ENCODE assay signal across 36 mouse cellular contexts in genomic region chr11:109689539-109689938, GRCm38 (mm10). TPM values are rescaled to one million over a fixed set of nuclear protein-coding genes. Genes with fewer than 3 reads are reported as not detected.
"Had no signal": no experiment of that assay in that cellular context is flagged by ENCODE, and none has a peak within 500 bp of the region (broad histone marks: within the 10 kb centered on the region; RNA-seq: fewer than 3 reads in every experiment).

No protein-coding gene starts in this region.

- H3K27ac ChIP-seq: heart, embryonic 10.5 days; heart, embryonic 13.5 days; heart, embryonic 15.5 days; hindbrain, embryonic 10.5 days; hindbrain, embryonic 12.5 days; hindbrain, embryonic 13.5 days; hindbrain, embryonic 14.5 days; hindbrain, embryonic 15.5 days; hindbrain, postnatal 0 days; intestine, embryonic 15.5 days; kidney, embryonic 15.5 days; kidney, postnatal 0 days; layer of hippocampus, adult 2 months; left cerebral cortex, adult 2 months had no signal

- H3K4me2 ChIP-seq: heart, embryonic 12.5 days; heart, embryonic 13.5 days; heart, embryonic 15.5 days; hindbrain, embryonic 12.5 days; hindbrain, embryonic 13.5 days; hindbrain, embryonic 14.5 days; hindbrain, embryonic 15.5 days; intestine, embryonic 15.5 days; kidney, embryonic 15.5 days had no signal

- H3K4me3 ChIP-seq: heart, embryonic 10.5 days; heart, embryonic 12.5 days; heart, embryonic 13.5 days; heart, embryonic 15.5 days; hindbrain, embryonic 10.5 days; hindbrain, embryonic 12.5 days; hindbrain, embryonic 13.5 days; hindbrain, embryonic 15.5 days; intestine, embryonic 15.5 days; kidney, embryonic 15.5 days; layer of hippocampus, adult 2 months; left cerebral cortex, adult 2 months had no signal

- H3K4me1 ChIP-seq: heart, embryonic 10.5 days; heart, embryonic 15.5 days; hindbrain, embryonic 12.5 days; hindbrain, embryonic 13.5 days; hindbrain, embryonic 15.5 days; intestine, embryonic 15.5 days; kidney, embryonic 15.5 days had no signal

- ATAC-seq: hindbrain, embryonic 16.5 days; hindbrain, postnatal 0 days; inflammation-experienced regulatory T-cells, adult 6 months; intestine, embryonic 15.5 days; intestine, embryonic 16.5 days; intestine, postnatal 0 days had no signal

- H3K9me3 ChIP-seq: heart, embryonic 10.5 days; heart, embryonic 12.5 days; heart, embryonic 13.5 days; heart, embryonic 15.5 days; hindbrain, embryonic 10.5 days; hindbrain, embryonic 12.5 days; hindbrain, embryonic 13.5 days; hindbrain, embryonic 15.5 days; intestine, embryonic 15.5 days; kidney, embryonic 15.5 days had no signal

- H3K27me3 ChIP-seq: heart, embryonic 12.5 days; heart, embryonic 13.5 days; heart, embryonic 15.5 days; hindbrain, embryonic 12.5 days; hindbrain, embryonic 13.5 days; hindbrain, embryonic 15.5 days; intestine, embryonic 15.5 days; kidney, embryonic 15.5 days had no signal

- H3K36me3 ChIP-seq: heart, embryonic 10.5 days; heart, embryonic 12.5 days; heart, embryonic 13.5 days; heart, embryonic 15.5 days; hindbrain, embryonic 10.5 days; hindbrain, embryonic 12.5 days; hindbrain, embryonic 13.5 days; hindbrain, embryonic 15.5 days; intestine, embryonic 15.5 days; kidney, embryonic 15.5 days had no signal

- H3K9ac ChIP-seq: heart, embryonic 12.5 days; heart, embryonic 13.5 days; heart, embryonic 15.5 days; hindbrain, embryonic 12.5 days; hindbrain, embryonic 13.5 days; hindbrain, embryonic 14.5 days; hindbrain, embryonic 15.5 days; intestine, embryonic 15.5 days; kidney, embryonic 15.5 days had no signal

- DNase-seq: heart, postnatal 10 days; heart, postnatal 14 days; heart, postnatal 36 days; heart, postnatal 4 days; kidney, adult 11 months; kidney, adult 18-20 months; kidney, adult 2 months; kidney, adult 8-10 months; kidney, adult 9 months; kidney, postnatal 10 days; kidney, postnatal 14 days; kidney, postnatal 25 days; kidney, postnatal 36 days; kidney, postnatal 4 days; layer of hippocampus, adult 9-11 months; layer of hippocampus, postnatal 36 days had no signal

RNA-seq across cellular contexts. Expression of gene Fam20a, which starts 32.5 kb away (rescaled TPM):
- total RNA-seq: hematopoietic stem cell, adult 5-6 weeks had no signal
